Mouse (Mus musculus) limb, embryonic 13.5 days (tissue): ENCODE results near the gene Ankrd34c. TPM values are rescaled to one million over a fixed set of nuclear protein-coding genes. Genes with fewer than 3 reads are reported as not detected.

Experiments
- ATAC-seq: fragments of 200-750 bp; cut with Nextera tagmentation; 2 replicates; pipeline ENCODE4 v1.8.0; 2017; ENCODE audit warnings: low read depth, moderate number of reproducible peaks, moderate TSS enrichment; ENCODE audit not compliant: low FRiP score
- H3K27ac ChIP-seq: fragments of 300-500 bp; sonication (generic); 2 replicates; pipeline ENCODE4 v1.5.1; 2015; ENCODE audit warnings: inconsistent platforms, mild to moderate bottlenecking, moderate library complexity
- H3K27me3 ChIP-seq: fragments of 300-500 bp; sonication (generic); 2 replicates; pipeline ENCODE4 v1.6.1; 2015; ENCODE audit warnings: mild to moderate bottlenecking, inconsistent platforms
- H3K36me3 ChIP-seq: fragments of 300-500 bp; sonication (generic); 2 replicates; pipeline ENCODE4 v1.6.1; 2015; ENCODE audit warnings: inconsistent platforms, mild to moderate bottlenecking, moderate library complexity
- H3K4me1 ChIP-seq: fragments of 300-500 bp; sonication (generic); 2 replicates; pipeline ENCODE4 v1.6.1; 2015; ENCODE audit warnings: inconsistent platforms
- H3K4me2 ChIP-seq: fragments of 300-500 bp; sonication (generic); replicated peaks from 2 replicates; pipeline ENCODE4 v1.6.1; 2015; ENCODE audit warnings: inconsistent platforms, mild to moderate bottlenecking, moderate library complexity
- H3K4me3 ChIP-seq: fragments of 300-500 bp; sonication (generic); 2 replicates; pipeline ENCODE4 v1.5.1; 2015; ENCODE audit warnings: moderate library complexity, mild to moderate bottlenecking, inconsistent platforms
- H3K9ac ChIP-seq: fragments of 300-500 bp; sonication (generic); 2 replicates; pipeline ENCODE4 v1.6.1; 2015; ENCODE audit warnings: mild to moderate bottlenecking, inconsistent platforms
- H3K9me3 ChIP-seq: fragments of 300-500 bp; sonication (generic); 2 replicates; pipeline ENCODE4 v1.6.1; 2016; ENCODE audit warnings: inconsistent platforms
- WGBS: fragments of 180-500 bp; shearing (Covaris S2); methylation state at CpG from one replicate; pipeline ENCODE4 v1.1.7; 2015; 5-methylcytosine and 5-hydroxymethylcytosine counted together
- polyA plus RNA-seq: library from polyadenylated mRNA; unstranded; fragments of >200 nt; fragmentation: Nextera tagmentation; extraction: Ambion mirVana; gene quantifications from 2 replicates; pipeline ENCODE4 v1.2.1, GENCODE M21; 2015

Ankrd34c gene
- polyA plus RNA-seq, 1 experiment from 2014 or later: not detected

DNA sequence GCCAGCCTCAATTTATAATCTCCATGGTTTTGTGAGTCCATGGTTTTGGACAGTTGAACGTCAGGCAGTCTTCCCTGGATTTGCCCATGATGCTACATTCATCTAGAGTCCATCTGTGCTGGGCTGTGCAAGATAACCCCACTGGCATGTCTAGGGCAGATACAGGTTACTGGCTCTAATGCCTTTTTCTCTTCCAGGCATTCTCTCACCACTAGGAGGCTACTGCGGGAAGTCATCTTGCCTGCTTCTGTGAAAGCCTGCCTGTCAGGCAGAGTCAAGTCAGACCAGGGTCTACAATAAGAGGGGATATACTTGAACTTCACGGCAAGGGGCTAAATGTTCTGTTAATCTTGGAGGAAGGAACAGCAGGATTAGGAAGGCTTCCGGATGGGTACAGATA is 31.4 kb downstream of the Ankrd34c start:
- Histone ChIP-seq H3K4me2 (no peak overlapping the region), H3K4me1 (peaks cover 10% of the 10 kb centered on the region; the same call in 1 of the 2 replicates), H3K27me3 (no peaks in the 10 kb centered on the region), H3K4me3 (no peak overlapping the region), H3K9ac (no peak overlapping the region), H3K27ac (no peak overlapping the region), H3K9me3 (no peaks in the 10 kb centered on the region), H3K36me3 (peaks cover 11% of the 10 kb centered on the region)
- 27% methylated on average over 4 of the region's 4 CpGs for WGBS
- ATAC-seq: no peak

DNA sequence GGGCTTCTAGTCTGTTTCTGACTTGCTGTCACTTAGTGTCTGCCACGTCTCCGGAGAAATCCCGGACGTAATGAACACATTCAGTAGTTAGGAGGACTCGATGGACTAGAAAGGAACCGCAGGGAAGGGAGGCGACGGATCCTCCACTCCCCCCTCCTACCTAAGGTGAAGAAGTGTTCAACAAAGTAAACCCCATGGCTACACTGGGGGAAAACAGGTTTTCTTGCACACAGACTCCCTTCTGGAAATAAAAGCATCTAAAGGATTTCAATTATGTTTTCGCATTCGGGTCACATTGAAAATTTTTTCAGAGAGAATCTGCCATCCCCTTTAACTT is 33.1 kb downstream of the Ankrd34c start:
- Histone ChIP-seq H3K36me3 (peaks cover 28% of the 10 kb centered on the region), H3K27me3 (no peaks in the 10 kb centered on the region), H3K27ac (peak overlapping the region; percentile 79), H3K4me1 (peaks cover 10% of the 10 kb centered on the region; the same call in 1 of the 2 replicates), H3K4me2 (peak overlapping the region; percentile 92), H3K9me3 (no peaks in the 10 kb centered on the region), H3K9ac (peak overlapping the region; percentile 85), H3K4me3 (peak overlapping the region; percentile 62)
- 8% methylated on average over 10 of the region's 10 CpGs for WGBS
- ATAC-seq: peak; percentile 65; the same call in 1 of the 2 replicates

DNA sequence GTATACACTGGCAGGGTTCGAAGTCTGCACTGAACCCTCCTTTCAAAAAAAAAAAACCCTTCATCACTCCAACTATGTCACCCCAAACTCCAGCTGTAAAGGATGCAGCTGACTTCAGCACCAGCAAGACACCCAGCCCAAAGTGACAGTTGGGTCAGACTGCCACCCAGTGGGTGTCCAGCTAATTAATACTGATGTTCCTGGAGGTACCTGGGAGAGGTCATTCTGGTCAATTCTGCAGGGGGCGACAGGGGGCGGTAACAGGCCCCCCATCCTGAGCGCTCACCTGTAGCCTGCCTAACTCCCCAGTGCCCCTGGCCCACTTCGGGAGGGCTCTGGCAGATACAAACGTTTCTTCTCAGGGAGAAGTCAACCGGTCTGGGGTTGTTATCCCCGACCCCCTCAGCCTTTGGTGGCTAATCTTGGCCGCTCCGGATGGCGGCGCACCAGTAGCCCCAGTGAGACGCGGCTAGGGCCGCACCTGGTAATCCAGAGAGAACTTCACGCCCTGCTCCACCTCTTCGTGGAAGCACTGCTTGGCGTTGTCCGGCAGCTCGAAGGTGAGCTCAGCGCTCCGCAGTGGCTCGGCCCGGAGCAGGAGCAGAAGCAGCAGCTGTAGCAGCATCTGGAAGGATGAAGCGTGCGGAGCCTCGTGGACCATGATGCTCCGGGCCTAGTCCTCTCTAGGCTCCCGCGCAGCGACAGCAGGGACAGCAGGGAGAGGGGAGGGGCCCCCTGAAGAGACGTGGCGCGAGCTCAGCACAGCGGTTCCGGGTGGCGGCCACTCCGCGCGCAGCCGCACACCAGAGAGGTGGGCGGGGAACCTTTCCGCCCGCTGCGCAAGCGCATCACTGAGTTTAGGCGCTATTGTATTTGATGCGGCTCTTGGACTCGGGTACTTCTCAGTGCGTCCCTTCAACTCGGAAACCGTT is 33.7 kb downstream of the Ankrd34c start, which contains the start of gene Tmed3:
Gene Tmed3, minus strand, starts transcription at position 804 of the 932 bp plus-strand sequence.
- Histone ChIP-seq H3K4me3 (peak within 1 kb of the TSS; percentile 62), H3K4me1 (peaks cover 10% of the 10 kb centered on the region; the same call in 1 of the 2 replicates), H3K36me3 (peaks cover 34% of the 10 kb centered on the region), H3K9me3 (no peaks in the 10 kb centered on the region), H3K4me2 (peak within 1 kb of the TSS; percentile 92), H3K9ac (peak within 1 kb of the TSS; percentile 85), H3K27ac (peak within 1 kb of the TSS; percentile 83), H3K27me3 (no peaks in the 10 kb centered on the region)
- 2% methylated on average over 52 of the region's 52 CpGs for WGBS
- peak; percentile 99 for ATAC-seq

DNA sequence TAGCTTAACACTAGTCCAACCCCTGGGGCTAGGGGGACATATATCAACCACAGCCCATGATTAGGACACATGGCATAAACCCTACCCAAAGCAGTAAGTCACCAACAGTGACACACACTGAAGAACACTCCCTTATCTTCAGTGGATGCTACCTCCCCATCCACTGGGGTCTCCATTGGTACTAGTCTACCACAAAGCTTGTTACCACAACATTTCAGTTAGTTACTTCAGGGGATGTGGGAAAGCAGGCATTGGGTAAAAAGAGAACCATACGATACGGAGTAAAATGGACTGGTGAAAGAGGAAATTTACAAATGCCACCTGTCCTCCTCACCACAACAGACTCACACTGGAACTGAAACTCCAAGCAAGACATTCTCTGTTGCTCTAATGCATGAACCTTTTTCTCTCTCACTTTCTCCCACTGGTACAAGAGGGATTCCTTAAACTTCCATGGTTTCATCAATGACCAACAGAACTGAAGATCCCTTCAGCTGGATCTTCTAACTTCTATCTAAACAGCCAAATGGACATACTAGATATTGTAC is 37.3 kb downstream of the Ankrd34c start:
- WGBS: 95% methylated on average over 2 of the region's 2 CpGs
- peaks cover 52% of the 10 kb centered on the region for H3K36me3 ChIP-seq

DNA sequence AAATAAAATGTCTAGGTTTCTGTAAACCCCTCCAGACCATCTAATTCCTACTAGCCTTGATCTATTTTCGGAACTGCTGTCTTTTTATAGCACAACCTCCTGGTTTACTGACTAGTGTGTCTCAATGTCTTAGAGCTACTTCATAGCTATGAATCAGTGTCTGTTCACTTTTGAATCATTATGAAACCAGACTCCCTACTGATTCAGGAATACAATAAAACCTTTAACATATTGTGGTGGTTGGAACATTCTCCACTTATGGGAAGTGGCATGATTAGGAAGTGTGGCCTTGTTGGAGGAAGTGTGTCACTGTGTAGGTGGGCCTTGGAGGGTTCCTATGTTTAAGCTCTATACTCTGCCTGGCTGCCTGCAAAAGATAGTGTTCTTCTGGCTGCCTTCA is 43.1 kb downstream of the Ankrd34c start:
- Histone ChIP-seq H3K36me3 (peaks cover 24% of the 10 kb centered on the region), H3K4me1 (no peaks in the 10 kb centered on the region), H3K27me3 (no peaks in the 10 kb centered on the region), H3K27ac (no peak overlapping the region), H3K9me3 (no peaks in the 10 kb centered on the region), H3K4me2 (no peak overlapping the region), H3K9ac (no peak overlapping the region), H3K4me3 (no peak overlapping the region)
- WGBS: 72% methylated on average over 1 of the region's 1 CpGs
- no peak for ATAC-seq

More for the DNA sequence above, 37.3 kb downstream of the Ankrd34c start:
- no peak for ATAC-seq
- no peak overlapping the region for H3K27ac ChIP-seq
- H3K9ac ChIP-seq: no peak overlapping the region
- no peaks in the 10 kb centered on the region for H3K27me3 ChIP-seq
- no peaks in the 10 kb centered on the region for H3K9me3 ChIP-seq
- H3K4me2 ChIP-seq: no peak overlapping the region
- H3K4me1 ChIP-seq: peaks cover 10% of the 10 kb centered on the region; the same call in 1 of the 2 replicates
- no peak overlapping the region for H3K4me3 ChIP-seq

DNA sequence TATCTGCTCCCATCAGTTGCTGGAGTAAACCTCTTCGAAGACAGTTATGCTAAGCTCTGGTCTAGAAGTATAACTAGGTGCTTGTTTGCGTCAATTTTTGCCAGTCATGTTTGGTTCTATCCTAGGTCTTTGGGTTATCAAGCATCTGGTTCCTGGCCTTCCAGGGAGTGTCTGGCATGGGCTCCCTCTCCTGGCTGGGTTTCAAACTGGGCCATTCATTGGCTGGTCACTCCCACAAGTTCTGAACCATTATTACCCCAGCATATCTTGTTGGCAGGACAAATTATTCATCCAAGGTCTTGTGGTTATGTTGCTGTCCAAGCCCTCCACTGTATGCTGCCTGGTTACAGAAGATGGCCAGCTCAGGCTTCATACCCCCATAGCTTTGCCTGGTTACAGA is 44.6 kb downstream of the Ankrd34c start:
- Histone ChIP-seq H3K9ac (no peak overlapping the region), H3K27ac (no peak overlapping the region), H3K4me3 (no peak overlapping the region), H3K4me1 (no peaks in the 10 kb centered on the region), H3K27me3 (no peaks in the 10 kb centered on the region), H3K4me2 (no peak overlapping the region), H3K36me3 (peaks cover 9% of the 10 kb centered on the region), H3K9me3 (no peaks in the 10 kb centered on the region)
- ATAC-seq: no peak
- WGBS: 92% methylated on average over 2 of the region's 2 CpGs

DNA sequence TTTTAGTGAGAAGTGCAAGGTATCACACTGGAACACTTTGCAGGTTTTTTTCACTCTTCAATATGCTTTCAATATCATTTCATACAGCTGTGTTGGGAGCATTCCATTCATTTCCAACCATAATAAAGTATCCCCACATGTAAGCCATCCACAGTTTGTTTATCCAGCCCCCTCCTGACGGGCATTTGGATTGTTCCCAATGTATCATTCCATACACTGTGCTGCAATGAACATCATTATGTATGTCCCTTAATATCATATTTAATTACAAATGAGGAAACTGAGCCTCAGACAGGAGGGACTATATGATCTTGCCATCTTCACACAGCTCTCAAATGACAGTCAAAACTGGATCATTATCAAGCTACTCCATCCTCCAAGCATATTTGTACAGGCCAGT is 49.1 kb downstream of the Ankrd34c start:
- no peaks in the 10 kb centered on the region for H3K4me1 ChIP-seq
- H3K4me3 ChIP-seq: no peak overlapping the region
- ATAC-seq: no peak
- no peaks in the 10 kb centered on the region for H3K36me3 ChIP-seq
- H3K4me2 ChIP-seq: no peak overlapping the region
- no peak overlapping the region for H3K9ac ChIP-seq
- H3K27ac ChIP-seq: no peak overlapping the region
- H3K9me3 ChIP-seq: no peaks in the 10 kb centered on the region
- H3K27me3 ChIP-seq: no peaks in the 10 kb centered on the region
- WGBS: 62% methylated on average over 1 of the region's 1 CpGs

DNA sequence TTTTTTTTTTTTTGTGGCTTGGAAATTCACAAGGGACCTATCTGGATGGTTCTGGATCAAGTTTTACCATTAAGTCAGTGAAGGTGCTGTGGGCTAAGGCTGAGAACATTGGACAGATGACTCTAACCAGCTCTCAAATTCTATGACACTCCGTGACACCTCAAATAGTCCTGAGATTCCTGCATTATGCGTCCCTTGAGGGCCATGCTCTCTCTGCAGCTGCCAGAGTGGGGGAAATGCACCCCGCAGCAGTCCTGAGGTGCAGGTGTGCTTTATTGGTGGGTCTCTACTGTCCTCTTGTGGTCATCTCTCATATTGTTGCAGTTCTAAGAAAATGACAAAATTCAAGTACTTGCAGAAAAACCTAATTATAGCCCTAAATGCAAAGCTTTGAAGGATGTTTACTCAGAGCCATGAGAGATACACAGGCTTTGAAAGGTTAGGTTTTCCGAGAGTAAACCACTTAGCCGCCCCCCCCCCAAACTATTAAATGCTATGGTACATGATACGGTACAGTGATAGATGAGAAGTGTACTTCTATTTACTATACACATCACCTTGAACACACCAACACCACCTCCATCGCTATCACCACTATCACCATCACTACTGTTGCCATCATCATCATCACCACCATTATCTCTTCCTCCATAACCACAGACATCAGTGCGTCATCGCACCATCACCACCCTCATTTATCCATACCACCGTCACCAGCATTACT is 50.6 kb downstream of the Ankrd34c start:
- Histone ChIP-seq H3K27me3 (no peaks in the 10 kb centered on the region), H3K27ac (no peak overlapping the region), H3K4me3 (no peak overlapping the region), H3K9me3 (no peaks in the 10 kb centered on the region), H3K36me3 (no peaks in the 10 kb centered on the region), H3K4me1 (no peaks in the 10 kb centered on the region), H3K9ac (no peak overlapping the region), H3K4me2 (no peak overlapping the region)
- ATAC-seq: peak; percentile 59
- 50% methylated on average over 10 of the region's 10 CpGs for WGBS

DNA sequence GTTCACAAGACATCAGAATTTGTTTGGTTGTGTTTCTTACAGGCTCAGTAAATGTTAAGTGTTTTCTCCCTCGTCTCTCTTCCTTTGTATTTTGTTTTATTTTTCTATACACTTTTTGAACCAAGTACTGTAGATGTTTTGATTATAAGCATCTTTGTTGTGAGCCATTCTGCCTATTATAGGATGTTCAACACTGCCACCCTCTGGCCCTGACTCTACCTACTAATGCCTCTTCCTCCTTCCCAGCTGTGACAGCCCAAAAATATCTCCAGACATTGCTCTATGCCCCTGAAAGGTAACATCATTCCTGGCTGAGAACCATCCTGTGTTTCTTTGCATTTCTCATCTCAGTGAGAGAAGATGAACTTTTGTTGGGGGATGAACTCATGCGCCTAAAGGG is 52.0 kb downstream of the Ankrd34c start:
- Histone ChIP-seq H3K4me3 (no peak overlapping the region), H3K4me1 (no peaks in the 10 kb centered on the region), H3K36me3 (no peaks in the 10 kb centered on the region), H3K9me3 (no peaks in the 10 kb centered on the region), H3K9ac (no peak overlapping the region), H3K27me3 (no peaks in the 10 kb centered on the region), H3K4me2 (no peak overlapping the region), H3K27ac (no peak overlapping the region)
- no peak for ATAC-seq
- WGBS: 60% methylated on average over 2 of the region's 2 CpGs

DNA sequence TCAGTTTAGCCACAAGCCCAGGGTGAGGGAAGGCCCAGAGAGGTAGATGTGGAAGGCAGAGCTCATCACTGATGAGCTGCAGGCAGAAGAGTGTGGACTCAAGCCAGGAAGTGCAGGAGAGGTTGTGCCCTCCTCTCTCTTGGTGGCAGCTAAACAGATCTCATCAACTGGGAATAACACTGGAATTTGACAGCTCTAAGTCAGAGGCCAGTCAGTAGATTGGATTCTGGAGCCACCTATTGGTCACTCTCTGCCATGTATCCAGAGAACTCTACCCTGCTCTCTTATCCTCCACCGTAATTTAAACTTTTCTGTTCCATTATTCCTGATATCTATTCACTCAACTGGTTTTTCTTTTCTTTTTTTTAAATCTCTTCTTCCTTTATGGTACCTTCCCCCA is 59.3 kb downstream of the Ankrd34c start:
- 47% methylated on average over 1 of the region's 1 CpGs for WGBS

More for the DNA sequence above, 59.3 kb downstream of the Ankrd34c start:
- H3K4me3 ChIP-seq: no peak overlapping the region
- ATAC-seq: 0 out of 2 replicates have a peak, but pooled peaks have one; percentile 57
- no peak overlapping the region for H3K4me2 ChIP-seq
- no peaks in the 10 kb centered on the region for H3K4me1 ChIP-seq
- no peaks in the 10 kb centered on the region for H3K27me3 ChIP-seq
- no peaks in the 10 kb centered on the region for H3K36me3 ChIP-seq
- H3K27ac ChIP-seq: no peak overlapping the region
- H3K9me3 ChIP-seq: no peaks in the 10 kb centered on the region
- no peak overlapping the region for H3K9ac ChIP-seq
